Mouse (Mus musculus) heart, adult 8-10 months (tissue): ENCODE data around the gene Tcaim. TPM values are rescaled to one million over a fixed set of nuclear protein-coding genes. Genes with fewer than 3 reads are reported as not detected.
A peak's percentile ranks its signal among the peaks of the same experiment; 100 is the strongest.
"Not testable (repeated sequence)": the region's sequence is repeated elsewhere in the genome, so short reads cannot be mapped to it uniquely, and the experiment has no call there.

Experiments
- DNase-seq: peaks from one replicate; pipeline ENCODE4 v3.0.0; 2022; ENCODE audit warnings: low spot score
- total RNA-seq, 4 experiments: library from RNA; stranded (reverse); gene quantifications; 2 replicates each; pipeline ENCODE4 v1.2.4; 2022

The Tcaim gene
- total RNA-seq, 4 experiments from 2014 or later: 45.2 to 50.8 (median 46.9) TPM

- DNase-seq: no peak
Observed at GRCm38 (mm10) chr9:122854526-122854925, 49.2 kb downstream of the Tcaim start.

DNA sequence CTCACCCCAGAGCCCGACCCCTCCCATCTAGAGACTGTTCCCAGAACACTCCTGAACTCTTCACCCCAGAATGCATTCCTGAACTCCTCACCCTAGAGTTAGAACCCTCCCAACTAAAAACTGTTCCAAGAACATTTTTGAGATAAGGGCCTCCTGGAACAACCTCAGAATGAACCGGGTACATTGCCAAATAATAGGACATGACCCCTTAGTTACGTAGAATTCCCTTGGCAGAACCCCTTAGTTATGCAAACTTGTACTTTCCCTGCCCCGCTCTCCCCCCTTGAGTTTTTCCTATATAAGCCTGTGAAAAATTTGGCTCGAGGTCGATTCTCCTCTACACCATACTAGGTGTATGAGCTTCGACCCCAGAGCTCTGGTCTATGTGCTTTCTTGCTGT, 49.8 kb downstream of the Tcaim start:
- not testable (repeated sequence) for DNase-seq

- DNase-seq: no peak
Observed at GRCm38 (mm10) chr9:122855617-122856016, 50.3 kb downstream of the Tcaim start.

- no peak for DNase-seq
Observed at GRCm38 (mm10) chr9:122856716-122857115, 51.4 kb downstream of the Tcaim start.

DNA sequence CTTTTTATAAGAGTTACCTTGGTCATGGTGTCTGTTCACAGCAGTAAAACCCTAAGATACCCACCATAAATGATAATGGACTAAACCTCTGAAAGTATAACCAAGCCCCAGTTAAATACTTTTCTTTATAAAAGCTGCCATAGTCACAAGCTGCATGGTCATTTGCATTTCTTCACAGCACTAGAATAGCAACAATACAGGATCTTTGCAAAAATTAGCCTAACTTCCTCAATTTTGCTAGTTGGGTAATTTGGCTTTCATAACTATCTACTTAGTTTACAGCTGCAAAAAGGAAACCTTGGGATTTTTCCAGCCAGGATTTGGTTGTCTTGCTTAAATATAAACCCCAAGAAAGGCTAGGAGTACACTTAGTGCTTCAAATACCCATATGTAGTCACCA, 55.4 kb downstream of the Tcaim start:
- DNase-seq: no peak

DNA sequence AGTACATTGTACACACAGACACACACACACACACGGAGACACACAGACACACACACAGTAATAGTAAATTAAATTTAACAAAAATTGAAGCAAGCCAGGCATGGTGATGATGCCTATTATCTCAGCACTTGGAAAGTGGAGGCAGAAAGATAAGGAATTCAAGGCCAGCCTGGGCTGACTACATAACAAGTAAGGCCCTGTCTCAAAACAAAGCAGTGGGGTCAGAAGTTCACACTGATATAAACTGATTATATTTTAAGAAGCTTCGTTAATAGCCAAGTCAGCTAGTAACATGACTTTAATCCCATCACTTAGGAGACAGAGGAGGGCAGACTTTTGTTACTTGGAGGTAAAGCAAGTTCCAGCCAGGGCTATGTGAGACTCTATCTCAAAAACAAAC, 58.4 kb downstream of the Tcaim start:
- DNase-seq: no peak

DNA sequence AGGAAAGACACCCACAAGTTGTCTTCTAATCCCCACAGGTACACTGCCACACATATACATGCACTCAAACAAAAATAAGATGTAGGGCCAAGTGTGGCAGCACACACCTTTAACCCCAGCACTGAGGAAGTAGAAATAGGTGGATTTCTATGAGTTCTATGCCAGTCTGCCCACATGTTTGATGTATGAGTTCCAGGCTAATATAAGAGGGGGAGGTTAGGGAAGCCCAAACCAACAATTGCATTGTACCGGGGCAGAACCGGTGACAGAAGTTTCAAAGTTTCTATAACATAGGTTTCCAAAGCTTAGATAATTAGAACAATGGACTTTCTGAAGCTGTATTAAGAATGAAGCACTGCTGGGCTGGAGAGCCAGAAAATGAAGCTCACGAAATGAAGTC, 59.5 kb downstream of the Tcaim start:
- no peak for DNase-seq

GRCm38 (mm10) chr9:122865697-122866166, 60.4 kb downstream of the Tcaim start, which contains the start of gene Zfp445:
Gene Zfp445 (minus strand): TSS chr9:122866006.
- DNase-seq: peak; percentile 81

GRCm38 (mm10) chr9:122866192-122866591, 60.9 kb downstream of the Tcaim start:
- no peak for DNase-seq

- no peak for DNase-seq
Observed at GRCm38 (mm10) chr9:122872595-122872994, 67.3 kb downstream of the Tcaim start.

- DNase-seq: no peak
Observed at GRCm38 (mm10) chr9:122874653-122875052, 69.3 kb downstream of the Tcaim start.

DNA sequence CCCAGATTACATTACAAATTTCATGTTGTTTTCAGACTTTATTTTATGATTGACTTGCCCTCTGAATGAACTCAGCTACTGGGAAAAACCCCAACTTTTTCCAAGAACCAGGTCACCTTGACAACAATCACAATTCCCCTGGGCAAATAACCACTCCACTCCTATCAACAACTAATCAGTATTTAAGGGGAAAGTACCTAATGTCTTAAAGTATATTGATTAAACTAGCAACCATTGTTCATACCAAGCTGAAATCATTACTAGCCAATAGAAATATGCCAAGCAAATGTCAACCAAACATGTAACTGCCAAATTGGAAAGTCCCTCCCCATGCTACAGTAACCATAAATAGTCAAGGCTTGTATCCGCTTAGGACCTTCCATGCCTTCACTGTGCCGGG, 69.8 kb downstream of the Tcaim start:
- no peak for DNase-seq

GRCm38 (mm10) chr9:122885385-122885784, 80.0 kb downstream of the Tcaim start, which contains the start of gene Zkscan7:
Gene Zkscan7 (plus strand): TSS chr9:122885685.
- no peak for DNase-seq

Other genes starting within 250 kb of the Tcaim start
- gene Topaz1, start 58.2 kb upstream of the Tcaim start, total RNA-seq: not detected
- gene Gm35549, start 38.5 kb downstream of the Tcaim start, total RNA-seq: not detected
- gene Zfp445, start 60.5 kb downstream of the Tcaim start, total RNA-seq: 10 to 100 TPM; 66.2 to 94.7 (median 75.8) TPM
- 1 to 10 TPM; 4.1 to 7.8 (median 6.6) TPM for gene Zkscan7, start 80.1 kb downstream of the Tcaim start, total RNA-seq
- gene Zfp105, start 117.5 kb downstream of the Tcaim start, total RNA-seq: 1 to 10 TPM; 1.0 to 2.3 (median 1.5) TPM
- gene 1110059G10Rik, start 145.5 kb downstream of the Tcaim start, total RNA-seq: 10 to 100 TPM; 13.0 to 20.4 (median 16.6) TPM
- gene Kif15, start 145.5 kb downstream of the Tcaim start, total RNA-seq: under 1 TPM in 3 of 4 experiments, not detected in 1; 0.09 to 0.40 (median 0.24) TPM
- gene Tmem42, start 215.8 kb downstream of the Tcaim start, total RNA-seq: 10 to 100 TPM; 11.0 to 14.5 (median 13.6) TPM
- not detected for gene Tgm4, start 229.2 kb downstream of the Tcaim start, total RNA-seq